Mouse (Mus musculus): ENCODE measurements around the gene Fam206a. TPM values are rescaled to one million over a fixed set of nuclear protein-coding genes. Genes with fewer than 3 reads are reported as not detected.

The Fam206a gene
- polyA plus RNA-seq, 1 experiment from 2014 or later = 23.9 TPM

DNA sequence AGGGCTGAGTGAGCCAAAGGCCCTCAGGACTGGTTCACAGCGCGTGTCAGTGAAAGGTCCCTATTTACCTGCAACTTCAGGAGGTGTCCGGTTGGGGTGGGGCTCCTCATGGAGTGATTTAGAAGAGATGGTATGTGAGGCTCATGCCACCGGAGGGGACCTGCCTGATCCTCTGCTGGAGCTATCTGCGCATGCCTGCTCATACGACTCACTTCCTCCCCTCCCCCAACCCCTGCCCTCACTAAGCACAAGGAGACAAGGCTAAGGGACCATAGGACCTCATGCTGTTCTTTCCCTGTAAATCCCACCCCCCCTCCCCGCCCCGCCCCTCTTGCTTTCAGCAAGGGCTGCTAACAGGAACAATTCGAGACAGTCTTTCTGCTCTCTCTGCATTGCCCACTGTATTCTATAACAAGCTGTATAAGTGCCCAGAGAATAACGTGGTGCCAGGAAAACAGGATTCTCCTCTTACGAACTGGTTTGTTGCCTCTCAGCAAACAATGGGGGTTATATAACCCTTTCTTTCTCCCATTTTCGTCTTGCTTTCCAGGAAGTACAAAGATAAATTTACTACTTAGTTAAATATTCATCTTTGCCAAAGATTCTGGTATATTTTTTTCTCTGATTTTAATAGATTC is 43.9 kb downstream of the Fam206a start:
- Histone ChIP-seq H3K36me3 (peaks cover 16% of the 10 kb centered on the region), H3K4me1 (0 out of 2 replicates have a peak, but pooled peaks cover 5% of the 10 kb centered on the region), H3K4me3 (no peak overlapping the region), H3K4me2 (replicated peaks) (no peak overlapping the region), H3K27me3 (no peaks in the 10 kb centered on the region), H3K27ac (no peak overlapping the region), H3K9ac (no peak overlapping the region), H3K9me3 (no peaks in the 10 kb centered on the region)
- ATAC-seq (ENCODE audit: insufficient number of reproducible peaks, insufficient read depth, low FRiP score, low TSS enrichment) = no peak
- WGBS = 58% methylated on average over 12 of the region's 12 CpGs

- Histone ChIP-seq H3K27ac (no peak overlapping the region), H3K36me3 (peaks cover 15% of the 10 kb centered on the region), H3K4me3 (no peak overlapping the region), H3K9me3 (no peaks in the 10 kb centered on the region), H3K4me1 (0 out of 2 replicates have a peak, but pooled peaks cover 12% of the 10 kb centered on the region), H3K4me2 (replicated peaks) (no peak overlapping the region), H3K27me3 (no peaks in the 10 kb centered on the region), H3K9ac (no peak overlapping the region)
- no peak for ATAC-seq (ENCODE audit: insufficient number of reproducible peaks, insufficient read depth, low FRiP score, low TSS enrichment)
- WGBS = 87% methylated on average over 3 of the region's 3 CpGs
Observed at GRCm38 (mm10) chr4:56847400-56847799, 45.3 kb downstream of the Fam206a start.

DNA sequence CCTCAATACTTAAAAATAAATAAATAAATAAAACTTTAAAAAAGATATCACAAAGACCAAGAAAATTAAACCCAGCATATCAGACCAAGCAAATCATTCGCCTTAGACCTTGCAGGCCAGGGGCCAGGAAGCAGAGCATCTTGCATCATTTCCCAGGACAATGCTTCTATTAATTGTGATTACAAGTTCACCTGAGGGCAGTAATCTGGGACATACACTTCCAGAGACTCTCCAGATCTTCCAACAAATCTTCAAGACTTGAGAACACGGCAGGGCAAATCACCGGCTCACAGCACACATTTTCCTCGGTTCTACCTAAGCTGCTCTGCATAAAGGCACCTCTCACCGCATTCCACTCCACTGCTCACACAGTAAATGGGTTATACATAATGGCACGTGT is 45.9 kb downstream of the Fam206a start:
- no peak overlapping the region for H3K4me2 ChIP-seq (replicated peaks)
- no peak overlapping the region for H3K27ac ChIP-seq
- no peaks in the 10 kb centered on the region for H3K9me3 ChIP-seq
- H3K4me3 ChIP-seq = no peak overlapping the region
- H3K27me3 ChIP-seq = no peaks in the 10 kb centered on the region
- no peak overlapping the region for H3K9ac ChIP-seq
- WGBS = 76% methylated on average over 6 of the region's 6 CpGs
- 0 out of 2 replicates have a peak, but pooled peaks cover 12% of the 10 kb centered on the region for H3K4me1 ChIP-seq
- peaks cover 15% of the 10 kb centered on the region for H3K36me3 ChIP-seq
- no peak for ATAC-seq (ENCODE audit: insufficient number of reproducible peaks, insufficient read depth, low FRiP score, low TSS enrichment)

GRCm38 (mm10) chr4:56850724-56851123 is 48.6 kb downstream of the Fam206a start:
- no peak overlapping the region for H3K9ac ChIP-seq

DNA sequence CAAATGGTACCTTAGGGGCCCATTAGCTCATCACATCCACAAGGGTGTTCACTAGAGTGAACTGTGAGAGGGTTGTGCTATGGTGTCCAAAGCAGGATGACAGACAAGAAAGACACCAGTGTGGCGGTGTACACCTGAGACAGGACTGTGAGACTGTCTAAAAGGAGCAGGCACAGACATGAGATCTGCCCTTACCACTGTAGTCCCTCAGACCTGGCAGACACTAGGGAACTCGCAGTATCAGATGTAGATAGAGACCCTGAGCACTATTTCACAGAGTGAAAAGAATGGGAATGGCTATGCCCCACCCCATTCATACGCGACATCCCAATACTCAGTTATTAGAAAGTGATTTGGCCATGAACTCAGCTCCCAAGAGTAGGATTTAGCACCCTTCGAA is 53.8 kb downstream of the Fam206a start:
- 0 out of 2 replicates have a peak, but pooled peaks cover 8% of the 10 kb centered on the region for H3K4me1 ChIP-seq
- no peak overlapping the region for H3K27ac ChIP-seq
- H3K27me3 ChIP-seq = no peaks in the 10 kb centered on the region
- H3K9ac ChIP-seq = no peak overlapping the region
- H3K4me2 ChIP-seq (replicated peaks) = no peak overlapping the region
- 95% methylated on average over 5 of the region's 5 CpGs for WGBS
- no peaks in the 10 kb centered on the region for H3K36me3 ChIP-seq
- no peak overlapping the region for H3K4me3 ChIP-seq
- no peak for ATAC-seq (ENCODE audit: insufficient number of reproducible peaks, insufficient read depth, low FRiP score, low TSS enrichment)
- no peaks in the 10 kb centered on the region for H3K9me3 ChIP-seq

More at GRCm38 (mm10) chr4:56850724-56851123, 48.6 kb downstream of the Fam206a start:
- no peak for ATAC-seq (ENCODE audit: insufficient number of reproducible peaks, insufficient read depth, low FRiP score, low TSS enrichment)
- H3K9me3 ChIP-seq = no peaks in the 10 kb centered on the region
- H3K4me2 ChIP-seq (replicated peaks) = no peak overlapping the region
- no peaks in the 10 kb centered on the region; the same call in 1 of the 2 replicates for H3K36me3 ChIP-seq
- no peak overlapping the region for H3K4me3 ChIP-seq
- no peaks in the 10 kb centered on the region for H3K27me3 ChIP-seq
- H3K27ac ChIP-seq = no peak overlapping the region
- WGBS = 26% methylated on average over 6 of the region's 6 CpGs
- H3K4me1 ChIP-seq = 0 out of 2 replicates have a peak, but pooled peaks cover 12% of the 10 kb centered on the region

DNA sequence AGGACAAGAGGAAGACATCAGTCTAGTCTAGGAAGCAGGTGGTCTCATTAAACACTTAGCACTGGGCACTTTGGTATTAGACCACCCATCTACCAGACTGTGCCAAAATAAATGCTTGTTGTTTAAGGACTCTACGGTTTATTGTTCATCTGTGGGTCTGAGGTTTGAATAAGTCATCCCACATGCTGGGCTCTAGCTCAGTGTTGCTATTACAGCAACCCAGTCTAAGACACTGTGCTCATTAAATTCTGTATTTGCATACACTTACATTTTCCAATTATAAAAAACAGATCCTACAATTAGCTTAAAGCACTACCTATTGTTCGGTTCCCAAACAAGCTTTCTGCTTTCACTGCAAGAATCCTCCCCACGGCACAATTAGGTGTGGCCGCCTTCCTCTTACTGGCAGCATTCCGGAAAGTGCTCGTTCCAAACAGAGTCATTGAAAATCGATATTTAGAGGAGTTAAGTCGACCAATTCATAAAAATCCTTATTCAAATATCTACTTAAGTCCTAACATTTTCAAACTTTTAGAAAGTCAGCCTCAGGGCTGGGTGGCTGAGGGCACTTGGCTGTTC is 54.3 kb downstream of the Fam206a start:
- no peak overlapping the region for H3K4me2 ChIP-seq (replicated peaks)
- no peak overlapping the region for H3K27ac ChIP-seq
- no peaks in the 10 kb centered on the region for H3K36me3 ChIP-seq
- WGBS = 89% methylated on average over 8 of the region's 8 CpGs
- no peaks in the 10 kb centered on the region for H3K9me3 ChIP-seq
- H3K27me3 ChIP-seq = no peaks in the 10 kb centered on the region
- 0 out of 2 replicates have a peak, but pooled peaks cover 2% of the 10 kb centered on the region for H3K4me1 ChIP-seq
- H3K9ac ChIP-seq = no peak overlapping the region
- no peak overlapping the region for H3K4me3 ChIP-seq
- no peak for ATAC-seq (ENCODE audit: insufficient number of reproducible peaks, insufficient read depth, low FRiP score, low TSS enrichment)

GRCm38 (mm10) chr4:56858733-56859132 is 56.6 kb downstream of the Fam206a start:
- H3K27me3 ChIP-seq = no peaks in the 10 kb centered on the region
- H3K4me2 ChIP-seq (replicated peaks) = no peak overlapping the region
- H3K4me1 ChIP-seq = peaks cover 6% of the 10 kb centered on the region
- 43% methylated on average over 9 of the region's 9 CpGs for WGBS
- no peak overlapping the region for H3K27ac ChIP-seq
- H3K36me3 ChIP-seq = no peaks in the 10 kb centered on the region
- no peak overlapping the region for H3K9ac ChIP-seq
- no peak for ATAC-seq (ENCODE audit: insufficient number of reproducible peaks, insufficient read depth, low FRiP score, low TSS enrichment)
- no peak overlapping the region for H3K4me3 ChIP-seq
- no peaks in the 10 kb centered on the region for H3K9me3 ChIP-seq

Other genes starting within 250 kb of the Fam206a start
- not detected in 2 replicates for gene Gm26657, start 62.3 kb upstream of the Fam206a start, polyA plus RNA-seq (2016; fragmentation: Nextera tagmentation; extraction: Ambion mirVana)
- not detected in 2 replicates for gene Actl7b, start 60.9 kb upstream of the Fam206a start, polyA plus RNA-seq (2016; fragmentation: Nextera tagmentation; extraction: Ambion mirVana)
- not detected in 2 replicates for gene Actl7a, start 58.9 kb upstream of the Fam206a start, polyA plus RNA-seq (2016; fragmentation: Nextera tagmentation; extraction: Ambion mirVana)
- 85.0 and 85.2 TPM in 2 replicates for gene Elp1, start within 50 bp of the Fam206a start, polyA plus RNA-seq (2016; fragmentation: Nextera tagmentation; extraction: Ambion mirVana)
- 29.4 and 30.9 TPM in 2 replicates for gene Ctnnal1, start 62.8 kb downstream of the Fam206a start, polyA plus RNA-seq (2016; fragmentation: Nextera tagmentation; extraction: Ambion mirVana)
- gene Tmem245, start 145.1 kb downstream of the Fam206a start, polyA plus RNA-seq (2016; fragmentation: Nextera tagmentation; extraction: Ambion mirVana) = 13.2 and 13.5 TPM in 2 replicates
- 4.1 and 4.6 TPM in 2 replicates for gene Frrs1l, start 188.0 kb downstream of the Fam206a start, polyA plus RNA-seq (2016; fragmentation: Nextera tagmentation; extraction: Ambion mirVana)